Mouse (Mus musculus) 3134 (cell line): ENCODE results near the gene Adamtsl4.

Experiments used
- DNase-seq: peaks from one replicate; pipeline ENCODE4 v3.0.0-alpha.2; 2011; ENCODE audit warnings: low spot score; ENCODE audit not compliant: insufficient read length; ENCODE audit errors: extremely low read depth

Adamtsl4 gene

DNA sequence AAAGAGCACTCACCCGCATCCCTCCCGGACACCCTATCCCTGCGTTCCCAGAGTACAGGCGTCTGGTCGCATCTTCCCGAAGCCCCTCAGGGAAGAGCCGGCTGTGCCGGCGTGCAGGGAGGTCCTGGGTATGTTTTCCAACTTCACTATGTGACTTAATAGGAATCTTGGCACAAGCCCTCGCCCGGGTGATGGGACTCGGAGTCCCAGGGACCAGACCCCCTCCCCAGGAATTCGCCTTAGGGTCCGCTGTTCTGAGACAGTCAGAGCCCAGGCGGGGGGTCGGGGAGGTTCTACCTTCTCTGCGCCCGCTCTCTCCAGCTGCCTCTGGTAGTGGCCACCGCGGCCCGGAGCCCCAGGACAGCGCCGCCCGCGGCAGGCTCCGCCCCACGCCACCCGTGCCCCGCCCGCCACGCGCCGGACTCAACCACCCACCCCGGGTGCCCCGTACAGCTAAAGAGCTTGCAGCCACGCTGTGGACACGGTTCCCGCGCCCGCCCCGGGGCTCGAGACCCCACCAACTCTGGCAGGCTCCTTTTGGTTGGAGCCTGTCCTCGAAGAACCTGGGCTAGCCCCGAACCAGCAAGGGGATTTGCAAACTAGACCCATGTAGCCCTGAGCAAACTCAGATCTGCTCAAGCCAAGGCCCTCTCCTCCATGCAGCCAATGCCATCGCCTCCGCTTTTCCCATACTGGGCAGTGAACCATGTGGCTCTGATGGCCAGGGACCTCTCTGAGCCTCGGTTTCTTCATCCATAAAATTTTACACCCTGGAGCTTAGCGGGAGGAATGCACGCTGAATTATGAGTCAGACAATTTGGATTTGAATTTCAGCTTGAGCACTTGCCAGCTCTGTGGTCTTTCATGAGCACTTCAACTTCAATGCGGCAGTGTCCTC, at the start of gene Adamtsl4:
Gene Adamtsl4 (minus strand): TSS at position 394 of the 898 bp plus-strand sequence.
- DNase-seq, result peak; percentile 89

DNA sequence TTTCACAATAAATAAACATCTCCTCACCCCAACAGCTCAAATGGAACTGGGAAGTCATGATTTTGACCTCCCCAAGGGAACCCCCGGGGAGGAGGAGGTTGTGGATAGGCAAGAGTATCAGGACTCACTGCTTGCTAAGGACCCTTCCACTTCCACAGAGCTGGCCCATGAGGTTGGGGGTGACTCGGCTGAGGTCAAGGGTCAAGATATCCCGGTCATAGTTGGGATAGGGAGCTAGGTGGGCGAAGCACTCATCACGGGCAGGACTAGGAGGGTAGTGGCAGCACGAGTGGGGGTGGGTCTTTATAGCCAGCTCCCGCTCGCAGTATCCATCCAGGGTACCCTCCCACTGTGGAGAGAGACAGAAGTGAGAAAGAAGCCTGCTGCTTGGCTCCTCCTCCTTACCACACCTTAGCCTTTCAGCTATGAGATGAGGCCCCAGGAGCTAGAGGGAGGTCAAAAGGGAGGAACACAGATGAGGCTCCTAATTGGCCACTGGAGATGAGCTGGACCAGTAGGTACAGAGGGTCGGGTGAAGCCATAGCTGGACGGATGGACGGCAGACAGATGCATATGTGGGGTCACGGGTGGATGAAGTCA, 47.5 kb upstream of the Adamtsl4 start:
- DNase-seq, result no peak

DNA sequence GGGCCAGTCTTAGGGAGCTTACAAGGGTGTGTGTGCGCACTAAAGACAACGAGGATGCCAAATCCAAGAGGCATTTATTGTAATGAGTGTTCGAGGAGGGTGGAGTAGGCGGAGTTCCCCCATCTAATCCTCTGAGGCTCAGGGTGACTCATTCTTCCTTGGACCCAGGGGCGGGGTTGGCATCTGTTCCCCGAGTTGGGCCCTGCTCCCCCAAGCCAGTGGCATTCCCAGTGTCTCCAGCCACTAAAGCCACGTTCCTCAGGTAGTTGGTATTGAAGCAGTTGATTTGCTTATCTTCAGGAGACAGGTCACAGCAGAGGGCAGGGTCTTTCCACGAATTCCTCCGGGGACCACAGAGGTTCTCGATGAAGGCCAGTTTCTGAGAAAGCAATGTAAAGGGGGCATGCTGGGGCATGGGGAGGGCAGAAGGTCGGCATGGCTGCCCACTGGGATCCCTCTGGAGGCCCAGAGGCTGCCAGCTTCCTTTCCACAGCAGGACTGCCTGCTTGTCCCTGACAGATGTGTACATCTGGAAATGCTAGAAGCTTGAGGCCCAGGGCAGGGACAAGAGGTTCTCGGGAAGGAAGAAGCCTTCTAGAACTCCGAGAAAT, 46.5 kb upstream of the Adamtsl4 start:
- DNase-seq, result peak; percentile 75

- peak; percentile 77 for DNase-seq
These were observed 45.2 kb upstream of the Adamtsl4 start for GRCm38 (mm10) chr3:95732744-95733521.

DNA sequence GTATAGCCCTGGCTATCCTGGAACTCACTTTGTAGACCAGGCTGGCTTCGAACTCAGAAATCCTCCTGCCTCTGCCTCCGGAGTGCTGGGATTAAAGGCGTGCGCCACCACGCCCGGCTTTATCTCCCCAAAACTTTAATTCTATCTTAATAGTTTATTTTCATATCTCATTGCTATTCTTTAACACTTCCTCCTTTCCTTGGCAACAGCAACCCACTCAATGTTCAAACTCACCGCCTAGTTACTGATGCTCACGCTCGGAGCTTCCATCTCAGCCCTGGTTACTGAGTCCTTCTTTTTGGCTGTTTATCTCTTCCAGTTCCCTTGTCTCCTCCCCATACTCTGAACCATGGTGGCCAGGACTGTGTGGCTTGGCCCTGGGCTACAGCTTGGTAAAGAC, 44.6 kb upstream of the Adamtsl4 start:
- DNase-seq, result no peak

DNA sequence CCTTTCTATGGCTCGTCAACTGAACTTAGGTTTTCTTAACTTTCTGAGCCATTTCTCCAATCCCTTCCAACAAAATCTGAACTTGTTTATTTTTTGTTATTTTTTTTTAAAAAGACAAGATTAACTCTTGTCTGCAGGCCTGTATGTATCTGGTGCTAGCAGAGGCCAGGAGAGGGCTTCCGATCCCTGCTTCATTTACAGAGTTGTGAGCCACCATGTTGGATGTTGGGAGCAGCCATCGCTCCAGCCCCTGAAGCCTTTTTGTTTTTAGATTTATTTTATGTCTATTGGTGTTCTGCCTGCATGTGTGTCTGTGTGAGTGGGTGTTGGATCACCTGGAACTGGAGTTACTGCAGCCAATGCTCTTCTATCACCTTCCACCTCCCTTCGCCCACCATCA, 44.1 kb upstream of the Adamtsl4 start:
- DNase-seq, result no peak

- DNase-seq, result no peak
These were observed 42.7 kb upstream of the Adamtsl4 start for GRCm38 (mm10) chr3:95730431-95730830.

GRCm38 (mm10) chr3:95728906-95729305, 41.2 kb upstream of the Adamtsl4 start:
- peak; percentile 46 for DNase-seq

- peak; percentile 68 for DNase-seq
These were observed 39.1 kb upstream of the Adamtsl4 start for GRCm38 (mm10) chr3:95726696-95727358.

GRCm38 (mm10) chr3:95725863-95726262, 38.1 kb upstream of the Adamtsl4 start:
- peak; percentile 60 for DNase-seq

- no peak for DNase-seq
These were observed 34.7 kb upstream of the Adamtsl4 start for GRCm38 (mm10) chr3:95722386-95722785.

DNA sequence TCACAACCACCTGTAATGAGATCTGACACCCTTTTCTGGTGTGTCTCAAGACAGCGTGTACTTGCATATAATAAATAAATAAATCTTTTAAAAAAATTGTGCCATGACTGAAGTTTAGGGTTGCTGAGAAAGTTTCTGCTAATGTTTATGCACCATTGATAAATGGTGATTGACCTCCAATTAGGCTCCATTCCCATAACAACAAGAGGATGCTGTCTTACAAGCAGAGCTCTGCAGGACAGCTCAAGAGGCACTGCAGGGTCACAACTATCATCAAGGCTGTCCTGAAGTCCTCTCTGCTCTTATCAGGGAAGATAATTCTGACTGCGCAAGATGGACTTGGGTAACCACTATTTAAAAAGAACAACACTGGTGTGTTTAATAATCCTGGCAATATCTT, 30.4 kb upstream of the Adamtsl4 start:
- DNase-seq, result no peak

DNA sequence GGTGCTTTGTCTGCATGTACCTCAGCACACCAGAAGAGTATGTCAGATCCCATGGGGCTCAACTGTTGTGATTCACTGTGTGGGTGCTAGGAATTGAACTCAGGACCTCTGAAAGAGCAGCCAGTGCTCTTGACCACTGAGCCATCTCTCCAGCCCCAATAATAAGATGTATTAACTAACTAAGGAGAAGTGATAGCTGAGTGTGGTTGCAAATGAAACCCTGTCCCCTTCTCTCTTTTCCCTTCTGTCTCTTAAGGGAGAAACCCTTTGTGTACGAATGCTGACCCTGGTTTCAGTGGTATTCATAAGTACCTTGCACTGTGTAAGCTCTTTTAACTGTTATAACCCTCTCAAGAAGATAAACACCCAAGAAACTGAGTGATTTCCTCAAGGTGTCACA, 28.4 kb upstream of the Adamtsl4 start:
- DNase-seq, result no peak

GRCm38 (mm10) chr3:95709967-95710366, 22.2 kb upstream of the Adamtsl4 start:
- no peak for DNase-seq

DNA sequence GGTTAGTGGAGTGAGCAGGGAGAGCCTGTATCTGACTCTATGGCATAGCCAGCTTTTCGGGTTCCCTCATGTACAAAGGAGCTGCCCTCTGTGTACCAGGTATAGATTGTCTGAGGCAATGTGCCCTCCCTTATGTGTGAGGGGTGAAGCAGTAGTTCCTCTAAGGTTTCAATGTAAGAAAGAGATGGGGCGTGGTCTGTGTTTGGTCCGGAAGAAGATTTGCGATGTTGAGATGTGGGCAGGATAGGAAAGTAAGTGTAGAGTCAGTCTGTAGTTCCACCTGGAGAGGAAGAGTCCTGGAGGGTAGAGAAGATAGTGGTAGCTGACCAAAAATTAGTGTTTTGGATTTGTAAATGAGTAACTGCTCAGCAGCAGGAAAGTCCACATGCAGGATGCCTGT, 21.3 kb upstream of the Adamtsl4 start:
- no peak for DNase-seq

DNA sequence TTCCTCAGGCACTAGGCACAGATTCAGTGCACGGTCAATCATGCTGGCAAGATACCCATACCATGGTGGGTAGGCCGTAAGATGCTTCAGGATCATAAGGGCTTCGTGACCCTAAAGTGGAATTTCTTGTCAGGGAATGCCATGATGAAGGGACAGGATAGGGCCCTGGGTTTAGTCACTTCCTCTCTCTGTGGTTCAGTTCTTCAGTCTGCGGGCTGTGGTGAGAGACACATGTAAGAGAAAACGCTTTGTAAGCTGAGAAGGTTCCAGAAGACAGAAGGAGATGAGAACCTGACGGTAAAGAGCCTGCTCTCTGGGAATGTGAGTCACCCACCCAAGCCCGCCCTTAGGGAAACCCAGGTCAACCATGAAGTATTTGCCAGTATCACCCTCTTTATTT, 19.8 kb upstream of the Adamtsl4 start:
- peak; percentile 52 for DNase-seq

- no peak for DNase-seq
These were observed 18.6 kb upstream of the Adamtsl4 start for GRCm38 (mm10) chr3:95706273-95706672.

- DNase-seq, result no peak
These were observed 16.9 kb upstream of the Adamtsl4 start for GRCm38 (mm10) chr3:95704612-95705011.

DNA sequence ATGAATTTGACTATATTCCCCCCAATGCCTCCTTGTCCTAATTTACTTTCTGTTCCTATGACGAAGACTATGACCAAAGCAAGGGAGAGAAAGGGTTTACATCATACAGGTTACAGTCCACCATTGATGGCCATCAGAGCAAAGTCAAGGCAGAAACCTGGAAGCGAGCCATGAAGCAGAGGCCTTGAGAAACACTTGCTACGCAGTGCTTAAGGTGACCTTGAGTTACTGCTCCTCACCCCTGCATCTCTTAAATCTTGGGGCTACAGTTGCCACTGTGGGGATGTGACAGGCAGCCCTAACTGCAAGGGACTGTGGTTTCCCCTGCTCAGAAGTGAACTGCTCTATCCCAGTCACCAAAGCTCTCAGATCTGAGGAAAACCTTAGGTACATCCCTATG, 15.6 kb upstream of the Adamtsl4 start:
- DNase-seq, result no peak

DNA sequence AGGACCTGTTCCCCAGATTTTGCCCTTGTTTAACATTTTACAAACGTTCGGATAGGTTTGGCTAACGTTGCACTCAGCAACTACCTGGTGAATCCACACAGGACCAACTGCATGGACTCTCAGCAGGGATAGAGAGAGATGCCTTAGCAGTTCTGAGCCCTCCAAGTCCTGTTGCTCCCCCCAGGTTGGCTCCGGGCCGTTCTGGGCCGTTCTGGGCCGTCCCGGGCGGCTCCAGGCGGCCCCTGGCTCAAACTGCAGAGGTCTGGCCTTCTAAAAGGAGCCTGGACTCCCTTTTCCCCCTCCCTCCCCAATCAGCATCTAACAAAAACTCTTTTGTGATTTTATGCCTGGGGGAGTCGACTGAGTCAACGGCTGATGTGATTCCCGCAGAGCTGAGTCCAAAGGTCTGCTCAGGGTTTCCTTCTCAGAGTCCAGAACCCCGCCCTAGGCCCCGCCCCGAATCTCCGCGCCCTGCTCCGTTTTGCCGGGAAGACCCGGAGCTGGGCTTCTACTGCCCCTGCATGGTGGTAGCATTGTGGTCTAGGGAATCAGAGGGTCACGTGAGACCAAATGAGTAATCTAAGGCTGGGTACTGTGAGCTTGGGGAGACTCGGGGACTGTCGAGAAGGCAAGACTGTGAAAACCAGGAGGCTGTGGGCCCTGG, 14.3 kb upstream of the Adamtsl4 start:
- DNase-seq, result peak; percentile 92
